Mouse (Mus musculus): ENCODE measurements around the gene Usp31.

GRCm38 (mm10) chr7:121697170-121697569, 9.9 kb downstream of the Usp31 start:
- TF ChIP-seq CTCF (IDR thresholded peaks at IDR 0.05 in 2 of 3, conservative IDR thresholded peaks at IDR 0.05 in 1 of 3; ENCODE audit: control insufficient read depth in 1 of 3, insufficient read depth in 1 of 3, low read depth in 2 of 3, low read length in 3 of 3, poor library complexity in 1 of 3, severe bottlenecking in 1 of 3) (no peak), CHD1 (IDR thresholded peaks at IDR 0.05; ENCODE audit: low read depth, low read length) (no peak), POLR2AphosphoS5 (IDR thresholded peaks at IDR 0.05; ENCODE audit: borderline replicate concordance, low read depth, low read length) (no peak), MAX (IDR thresholded peaks at IDR 0.05; ENCODE audit: low read length) (no peak), MEF2A (IDR thresholded peaks at IDR 0.05; ENCODE audit: extremely low read depth, insufficient replicate concordance, low read depth, low read length, poor library complexity, severe bottlenecking) (no peak), GABPA (IDR thresholded peaks at IDR 0.05; ENCODE audit: low read depth, low read length) (no peak)

Measured in MEL (cell line).